ENCODE assay signal across 16 mouse cellular contexts in the genomic region with DNA sequence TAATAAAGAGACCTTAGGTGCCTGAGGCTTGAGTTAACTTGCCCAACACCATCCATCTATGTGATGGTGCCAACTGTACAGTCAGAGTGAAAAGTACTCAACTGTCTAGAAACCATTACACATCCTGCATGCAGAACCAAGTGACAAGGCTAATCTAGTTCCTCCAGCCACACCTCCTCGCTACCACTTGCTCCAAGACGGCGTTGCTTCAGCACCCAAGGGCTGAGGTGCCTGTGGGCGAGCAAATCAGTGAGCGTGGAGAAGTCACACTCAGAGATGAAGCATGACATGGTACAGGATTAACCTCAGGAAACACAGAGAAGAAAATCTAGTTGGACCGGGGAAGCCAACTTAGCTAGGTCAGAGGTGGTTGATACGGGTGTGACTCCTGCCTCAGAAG. TPM values are rescaled to one million over a fixed set of nuclear protein-coding genes. Genes with fewer than 3 reads are reported as not detected.
DNase-seq lines count a peak whose midpoint lies in the region; ATAC-seq lines count a peak whose summit lies in the region.
"Had no signal": no experiment of that assay in that cellular context is flagged by ENCODE, and none has a peak within 500 bp of the region (broad histone marks: within the 10 kb centered on the region; RNA-seq: fewer than 3 reads in every experiment).

No protein-coding gene starts in this region.

- no peaks in the 10 kb centered on the region for H3K9me3 ChIP-seq in intestine, embryonic 16.5 days (ENCODE audit: control insufficient read depth, low read length)
- H3K9me3 ChIP-seq in embryonic facial prominence, embryonic 10.5 days = no peaks in the 10 kb centered on the region
- H3K9me3 ChIP-seq: kidney, embryonic 15.5 days; neural tube, embryonic 13.5 days had no signal

- H3K4me3 ChIP-seq in intestine, embryonic 16.5 days (ENCODE audit: low read length) = no peak overlapping the region
- no peak overlapping the region for H3K4me3 ChIP-seq in embryonic facial prominence, embryonic 10.5 days
- H3K4me3 ChIP-seq: kidney, embryonic 15.5 days; neural tube, embryonic 13.5 days had no signal

- peaks cover 6% of the 10 kb centered on the region for H3K4me1 ChIP-seq in intestine, embryonic 16.5 days (ENCODE audit: control insufficient read depth, insufficient read depth, low read length)
- peaks cover 37% of the 10 kb centered on the region for H3K4me1 ChIP-seq in embryonic facial prominence, embryonic 10.5 days

- peak; percentile 20 for DNase-seq in CD4-positive helper T cell, adult 2 months (ENCODE audit: low read depth, low spot score)
- no peak for DNase-seq in kidney, adult 11 months
- no peak for DNase-seq in layer of hippocampus, postnatal 25 days (ENCODE audit: extremely low spot score in 1 of 2, low spot score in 1 of 2)
- DNase-seq in embryonic facial prominence, embryonic 10.5 days (ENCODE audit: low spot score) = no peak
- DNase-seq in left cerebral cortex, adult 18-20 months (ENCODE audit: low spot score in 2 of 2) = no peak
- DNase-seq: adrenal gland, adult 8-10 months; cerebellum, adult 9-10 months; embryo, embryonic 11 days; heart, postnatal 10 days had no signal

- ATAC-seq in activated CD4-positive, CD25-positive, alpha-beta regulatory T cell, adult 4 months = peak; percentile 66
- ATAC-seq in intestine, embryonic 16.5 days = peak; percentile 24; the same call in 1 of the 2 replicates
- ATAC-seq in megakaryocyte-erythroid progenitor cell, adult 5-6 weeks (replicated peaks; ENCODE audit: low FRiP score, low TSS enrichment, poor library complexity, severe bottlenecking) = peak; percentile 79
- ATAC-seq: forebrain, embryonic 16.5 days; hindbrain, embryonic 16.5 days had no signal

- no peaks in the 10 kb centered on the region for H3K36me3 ChIP-seq in intestine, embryonic 16.5 days (ENCODE audit: control insufficient read depth, insufficient read depth, low read length)
- H3K36me3 ChIP-seq in embryonic facial prominence, embryonic 10.5 days (replicated peaks) = no peaks in the 10 kb centered on the region
- H3K36me3 ChIP-seq: kidney, embryonic 15.5 days; neural tube, embryonic 13.5 days had no signal

- H3K27ac ChIP-seq in intestine, embryonic 16.5 days (ENCODE audit: low read length) = no peak overlapping the region
- no peak overlapping the region for H3K27ac ChIP-seq in embryonic facial prominence, embryonic 10.5 days (replicated peaks)
- H3K27ac ChIP-seq: kidney, embryonic 15.5 days; neural tube, embryonic 13.5 days had no signal

- H3K9ac ChIP-seq in intestine, embryonic 16.5 days (ENCODE audit: low read depth, low read length) = no peak overlapping the region
- H3K9ac ChIP-seq: kidney, embryonic 15.5 days; neural tube, embryonic 13.5 days had no signal

- no peak overlapping the region for H3K4me2 ChIP-seq in intestine, embryonic 16.5 days (ENCODE audit: low read depth, low read length)
- H3K4me2 ChIP-seq: kidney, embryonic 15.5 days; neural tube, embryonic 13.5 days had no signal

- WGBS in intestine, embryonic 16.5 days = 82% methylated on average over 7 of the region's 7 CpGs
- WGBS in embryonic facial prominence, embryonic 10.5 days = 88% methylated on average over 7 of the region's 7 CpGs

- no peaks in the 10 kb centered on the region for H3K27me3 ChIP-seq in intestine, embryonic 16.5 days (replicated peaks; ENCODE audit: control insufficient read depth, insufficient read depth, low read length)
- no peaks in the 10 kb centered on the region for H3K27me3 ChIP-seq in embryonic facial prominence, embryonic 10.5 days (replicated peaks; ENCODE audit: low read depth, poor library complexity, severe bottlenecking)
- H3K27me3 ChIP-seq: kidney, embryonic 15.5 days had no signal

RNA-seq across cellular contexts. Expression of a gene that starts 8.7 kb away (rescaled TPM):
- 1 to 10 TPM; 2.1 to 2.9 TPM for polyA plus RNA-seq in activated CD4-positive, CD25-positive, alpha-beta regulatory T cell, adult 4 months (2017; shearing (Covaris generic))
- polyA plus RNA-seq in intestine, embryonic 16.5 days (2015; fragmentation: Nextera tagmentation; extraction: Ambion mirVana) = 28.9 and 29.6 TPM in 2 replicates
- 9.5 and 13.3 TPM in 2 replicates for total RNA-seq in megakaryocyte-erythroid progenitor cell, adult 5-6 weeks (2014; fragmentation: Nextera tagmentation)
- total RNA-seq in megakaryocyte-erythroid progenitor cell, adult 5-6 weeks (2017) = 18.2 and 27.8 TPM in 2 replicates
- 1 to 10 TPM; 8.0 to 9.3 TPM for total RNA-seq in layer of hippocampus, postnatal 25 days (2021)
- 25.5 and 26.1 TPM in 2 replicates for polyA plus RNA-seq in embryonic facial prominence, embryonic 10.5 days (2016; fragmentation: Nextera tagmentation; extraction: Ambion mirVana)
- 10 to 100 TPM; 40.4 to 44.0 TPM for total RNA-seq in left cerebral cortex, adult 18-20 months (2021)

RNA-seq across cellular contexts. Expression of a gene that starts 40.2 kb away (rescaled TPM):
- 10 to 100 TPM; 11.5 to 15.7 TPM for polyA plus RNA-seq in activated CD4-positive, CD25-positive, alpha-beta regulatory T cell, adult 4 months (2017; shearing (Covaris generic))
- polyA plus RNA-seq in intestine, embryonic 16.5 days (2015; fragmentation: Nextera tagmentation; extraction: Ambion mirVana) = 16.1 and 16.6 TPM in 2 replicates
- total RNA-seq in megakaryocyte-erythroid progenitor cell, adult 5-6 weeks (2014; fragmentation: Nextera tagmentation) = 24.1 and 28.9 TPM in 2 replicates
- 26.1 and 31.2 TPM in 2 replicates for total RNA-seq in megakaryocyte-erythroid progenitor cell, adult 5-6 weeks (2017)
- 10 to 100 TPM; 18.9 to 20.8 TPM for total RNA-seq in layer of hippocampus, postnatal 25 days (2021)
- polyA plus RNA-seq in embryonic facial prominence, embryonic 10.5 days (2016; fragmentation: Nextera tagmentation; extraction: Ambion mirVana) = 19.9 and 21.6 TPM in 2 replicates
- total RNA-seq in left cerebral cortex, adult 18-20 months (2021) = 10 to 100 TPM; 19.8 TPM

Comparison
In these comparisons a context has a peak if more than half of its experiments do, and no peak if none do; other contexts are left out.
1. ATAC-seq: peak in every context shown above with its lines; median percentile 79 in megakaryocyte-erythroid progenitor cell, adult 5-6 weeks; 66 in activated CD4-positive, CD25-positive, alpha-beta regulatory T cell, adult 4 months; 24 in intestine, embryonic 16.5 days.